Mouse (Mus musculus): Measurements from ENCODE around the gene Mcrip1.
"Not testable (repeated sequence)": the region's sequence is repeated elsewhere in the genome, so short reads cannot be mapped to it uniquely, and the experiment has no call there.

The Mcrip1 gene

DNA sequence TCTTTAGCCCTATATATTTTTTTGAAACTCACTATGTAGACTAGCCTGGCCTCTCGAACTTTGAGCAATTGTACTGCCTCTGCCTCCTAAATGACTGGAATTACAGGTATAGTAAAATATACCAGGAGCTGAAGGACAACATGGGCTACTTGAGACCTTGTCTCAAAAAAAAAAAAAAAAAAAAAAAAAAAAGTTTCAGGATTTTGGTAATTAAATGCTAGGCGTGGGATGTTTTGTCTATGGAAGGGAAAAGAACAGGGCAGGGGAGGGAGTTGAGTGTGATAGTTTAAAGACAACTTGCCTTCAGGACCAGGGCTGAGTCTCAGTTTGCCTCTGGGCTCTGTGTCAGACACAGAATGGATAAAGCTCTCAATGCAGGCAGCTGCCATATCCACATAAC lies 25.5 kb upstream of the Mcrip1 start:
- no peak for DNase-seq (ENCODE audit: low read depth, low spot score)

- no peak for DNase-seq (ENCODE audit: low read depth, low spot score)
Observed at GRCm38 (mm10) chr11:120574278-120574600, 24.7 kb upstream of the Mcrip1 start.

- DNase-seq (ENCODE audit: low read depth, low spot score) = no peak
Observed at GRCm38 (mm10) chr11:120573585-120574277, 24.2 kb upstream of the Mcrip1 start.

GRCm38 (mm10) chr11:120572752-120573584 lies 23.4 kb upstream of the Mcrip1 start, which contains the start of gene P4hb:
P4hb (minus strand) TSS chr11:120573253.
- peak; percentile 97 for DNase-seq (ENCODE audit: low read depth, low spot score)

- DNase-seq (ENCODE audit: low read depth, low spot score) = no peak
Observed at GRCm38 (mm10) chr11:120572417-120572751, 22.9 kb upstream of the Mcrip1 start.

GRCm38 (mm10) chr11:120571754-120572416 lies 22.4 kb upstream of the Mcrip1 start:
- DNase-seq (ENCODE audit: low read depth, low spot score) = no peak

GRCm38 (mm10) chr11:120571122-120571521 lies 21.6 kb upstream of the Mcrip1 start:
- no peak for DNase-seq (ENCODE audit: low read depth, low spot score)

DNA sequence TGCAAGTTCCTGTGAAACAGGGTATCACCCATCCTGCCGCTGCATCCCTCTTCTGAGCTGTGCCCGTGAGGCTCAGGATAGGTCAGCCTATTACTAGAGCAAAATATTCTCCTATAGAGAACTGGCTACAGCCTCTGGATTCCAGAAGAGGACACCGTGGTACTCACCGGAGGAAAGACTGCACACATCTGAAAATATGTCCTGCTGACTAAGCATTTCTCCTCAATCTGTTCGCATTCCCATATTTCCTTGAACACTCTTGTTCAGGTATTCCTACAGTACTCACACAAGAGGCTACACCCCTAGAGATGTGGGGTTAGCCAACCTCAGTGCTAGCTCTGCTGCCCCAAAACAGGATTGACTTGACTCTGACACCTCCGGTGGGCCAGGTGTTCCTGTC lies 18.8 kb upstream of the Mcrip1 start:
- no peak for DNase-seq (ENCODE audit: low read depth, low spot score)

- no peak for DNase-seq (ENCODE audit: low read depth, low spot score)
Observed at GRCm38 (mm10) chr11:120565114-120565513, 15.6 kb upstream of the Mcrip1 start.

DNA sequence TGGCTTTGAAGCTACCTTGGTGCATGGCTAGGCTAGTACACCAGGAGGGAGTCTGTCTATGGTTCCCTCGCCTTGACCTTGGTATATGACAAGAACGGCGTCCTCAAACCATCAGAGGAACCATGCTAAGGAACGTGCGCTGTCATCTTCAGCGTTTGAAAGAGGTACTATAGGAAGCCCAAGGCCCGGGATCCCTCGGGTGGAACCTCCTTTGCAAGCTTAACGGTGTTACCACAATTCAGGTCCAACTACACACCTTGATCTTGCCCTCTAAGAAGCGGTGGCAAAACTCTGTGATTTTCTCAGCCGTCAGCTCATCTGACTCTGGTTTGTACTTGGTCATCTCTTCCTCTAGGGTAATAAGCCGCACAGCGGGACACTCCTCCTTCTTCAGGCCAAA lies 13.4 kb upstream of the Mcrip1 start:
- no peak for DNase-seq (ENCODE audit: low read depth, low spot score)

DNA sequence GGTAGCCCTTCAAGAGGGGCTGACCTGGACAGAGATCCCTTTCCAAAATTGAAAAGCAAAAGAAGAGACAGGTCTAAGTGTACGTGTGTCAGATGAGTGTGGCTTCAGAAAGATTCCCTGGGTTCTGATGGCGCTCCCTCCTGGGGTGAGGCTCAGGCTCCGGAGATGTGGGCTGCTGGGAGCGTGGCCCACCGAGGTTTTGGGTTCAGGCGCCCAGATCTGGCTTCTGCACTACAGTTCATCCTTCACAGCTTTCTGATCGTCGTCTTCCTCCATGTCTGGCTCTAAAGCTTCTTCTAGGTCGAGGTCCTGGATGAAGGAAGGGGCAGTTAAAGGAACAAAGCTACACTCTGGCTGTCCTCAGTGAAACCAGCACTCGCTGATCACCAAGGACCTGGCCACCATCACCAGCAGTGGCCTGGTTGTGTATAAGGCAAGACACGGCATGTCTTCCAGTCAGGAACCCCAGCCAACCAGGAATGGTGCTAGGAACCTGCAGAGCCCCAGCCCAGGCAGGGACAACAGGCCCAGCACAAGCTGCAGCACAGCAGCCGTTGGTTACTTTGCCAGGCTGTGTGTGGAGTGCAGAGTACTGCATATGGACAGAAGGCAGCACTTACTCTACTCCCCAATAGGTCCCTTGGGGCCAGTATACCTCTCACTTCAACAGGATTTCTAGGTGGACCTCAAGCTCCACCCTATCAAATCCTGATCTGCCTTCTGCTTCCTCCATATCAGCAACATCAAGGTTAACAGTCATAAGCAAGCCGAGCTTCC lies 11.6 kb upstream of the Mcrip1 start:
- DNase-seq (ENCODE audit: low read depth, low spot score) = no peak

DNA sequence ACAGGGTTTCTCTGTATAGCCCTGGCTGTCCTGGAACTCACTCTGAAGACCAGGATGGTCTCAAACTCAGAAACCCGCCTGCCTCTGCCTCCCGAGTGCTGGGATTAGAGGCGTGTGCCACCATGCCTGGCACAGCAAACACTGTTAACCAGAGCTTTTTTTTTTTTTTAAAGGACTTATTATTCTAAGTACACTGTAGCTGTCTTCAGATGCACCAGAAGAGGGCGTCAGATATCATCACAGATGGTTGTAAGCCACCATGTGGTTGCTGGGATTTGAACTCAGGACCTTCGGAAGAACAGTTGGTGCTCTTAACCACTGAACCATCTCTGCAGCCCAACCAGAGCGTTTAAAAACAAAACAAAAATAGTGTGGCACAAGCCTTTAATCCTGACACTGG lies 9.3 kb upstream of the Mcrip1 start:
- DNase-seq (ENCODE audit: low read depth, low spot score) = not testable (repeated sequence)

DNA sequence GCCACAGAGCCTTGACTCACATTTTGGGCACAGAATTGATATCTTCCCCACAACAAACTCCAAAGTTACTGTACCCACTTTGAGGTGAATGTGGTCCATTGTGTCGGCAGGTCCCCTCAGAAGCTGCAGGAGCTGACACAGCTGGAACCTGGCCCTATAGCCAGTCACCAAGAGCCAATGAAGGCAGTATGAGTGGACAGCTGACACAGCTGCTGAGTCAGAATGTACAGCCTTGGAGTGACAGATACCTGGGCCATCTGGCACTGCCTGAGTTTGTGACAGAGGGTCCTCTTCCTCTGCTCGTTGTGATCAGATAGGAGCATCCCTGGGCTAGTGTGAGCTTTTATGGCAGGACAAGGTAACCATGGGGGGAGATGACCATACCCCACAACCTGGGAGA lies 5.7 kb upstream of the Mcrip1 start:
- no peak for DNase-seq (ENCODE audit: low read depth, low spot score)

GRCm38 (mm10) chr11:120554834-120555233 lies 5.3 kb upstream of the Mcrip1 start:
- DNase-seq (ENCODE audit: low read depth, low spot score) = no peak

DNA sequence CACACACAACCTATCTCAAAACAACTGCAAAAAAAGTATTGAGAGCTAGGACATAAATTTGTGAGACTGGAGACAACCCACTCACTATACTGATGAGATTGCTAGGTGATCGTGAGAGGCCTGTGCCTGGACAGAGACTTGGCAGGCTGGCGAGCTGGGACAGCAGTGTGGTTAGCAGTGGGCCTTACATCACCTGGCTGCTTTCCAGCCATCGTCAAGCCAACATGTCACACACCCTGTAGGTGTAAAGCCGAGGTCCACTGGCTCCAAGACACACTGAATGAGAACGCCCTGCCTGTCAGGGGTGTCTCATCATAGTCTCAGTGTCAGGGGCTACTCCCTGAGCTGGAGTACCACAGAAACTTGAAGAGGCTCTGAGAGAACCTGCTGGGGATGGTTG lies 3.2 kb upstream of the Mcrip1 start:
- no peak for DNase-seq (ENCODE audit: low read depth, low spot score)

DNA sequence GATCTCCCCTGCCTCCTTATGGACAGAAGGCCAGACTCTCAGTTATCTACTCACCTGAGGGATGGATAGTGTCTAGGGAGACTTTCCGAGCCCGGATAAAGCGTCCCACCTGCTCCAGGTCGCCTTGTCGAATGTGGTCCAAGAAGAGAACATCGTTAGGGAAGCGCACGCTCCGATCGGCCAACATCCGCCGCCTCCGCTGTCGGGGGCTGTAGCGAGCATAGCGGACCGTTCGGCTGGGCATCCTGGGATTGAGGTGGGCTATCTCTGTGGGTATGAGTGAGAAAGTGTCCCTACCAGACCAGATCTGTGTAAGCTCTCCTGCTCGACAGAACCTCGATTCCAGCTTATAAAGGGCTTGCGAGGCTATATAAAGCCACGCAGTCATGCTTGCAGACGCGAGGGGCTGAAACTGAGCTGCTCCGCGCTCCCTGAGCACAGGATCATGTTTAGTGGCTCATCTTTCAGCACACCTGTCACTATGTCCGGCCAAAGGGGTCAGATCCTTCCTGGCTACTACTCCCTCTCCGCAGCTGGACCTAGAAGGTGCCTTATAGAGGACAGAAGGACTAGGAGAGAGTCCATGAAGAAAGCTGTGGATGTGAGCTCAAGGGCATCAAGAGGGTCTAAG lies 1.4 kb upstream of the Mcrip1 start, which contains the start of gene Ppp1r27:
Gene Ppp1r27 (minus strand): TSS at position 323 of the 631 bp plus-strand sequence.
- DNase-seq (ENCODE audit: low read depth, low spot score) = no peak

DNA sequence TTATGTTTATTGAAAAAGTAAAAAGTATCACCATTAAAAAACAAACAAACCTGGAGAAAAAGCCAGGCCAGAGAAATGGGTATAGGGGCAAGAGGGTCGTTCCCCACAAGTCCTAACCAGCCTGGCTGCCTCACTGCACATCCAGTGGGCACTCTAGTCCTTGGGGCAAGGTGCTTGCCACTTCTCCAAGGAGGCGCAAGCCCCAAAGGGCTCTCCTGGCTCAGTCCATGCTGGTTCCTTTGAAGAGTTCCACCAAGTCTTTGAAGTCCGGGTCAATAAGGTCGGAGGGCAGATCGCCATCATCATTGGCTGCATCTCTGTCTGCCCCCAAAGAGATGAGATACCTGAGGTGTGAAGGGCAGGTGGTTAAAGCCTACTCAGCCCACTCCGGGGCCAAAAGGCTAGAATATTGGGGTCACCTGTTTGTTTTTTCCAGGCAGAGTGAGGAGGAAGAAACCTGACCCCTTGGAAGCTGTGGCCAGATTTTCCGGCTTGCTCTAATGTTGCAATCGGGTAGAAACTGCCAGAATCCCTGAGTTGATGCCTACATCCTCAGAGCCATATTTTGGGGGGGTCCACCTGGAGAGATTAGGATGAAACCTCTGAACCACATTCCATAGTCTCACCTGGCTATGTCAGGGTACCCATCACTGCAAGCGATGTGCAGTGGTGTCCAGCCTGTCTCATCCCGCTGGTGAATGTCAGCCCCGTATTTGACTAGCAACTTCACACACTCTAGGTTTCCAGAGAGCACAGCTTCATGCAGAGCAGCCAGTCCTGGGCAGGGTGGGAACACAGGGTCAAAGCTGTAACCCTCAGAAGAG lies 671 bp upstream of the Mcrip1 start:
- no peak for DNase-seq (ENCODE audit: low read depth, low spot score)

GRCm38 (mm10) chr11:120548786-120549167 lies 750 bp downstream of the Mcrip1 start:
- DNase-seq (ENCODE audit: low read depth, low spot score) = no peak

GRCm38 (mm10) chr11:120548214-120548613 lies 1.3 kb downstream of the Mcrip1 start:
- DNase-seq (ENCODE audit: low read depth, low spot score) = no peak

DNA sequence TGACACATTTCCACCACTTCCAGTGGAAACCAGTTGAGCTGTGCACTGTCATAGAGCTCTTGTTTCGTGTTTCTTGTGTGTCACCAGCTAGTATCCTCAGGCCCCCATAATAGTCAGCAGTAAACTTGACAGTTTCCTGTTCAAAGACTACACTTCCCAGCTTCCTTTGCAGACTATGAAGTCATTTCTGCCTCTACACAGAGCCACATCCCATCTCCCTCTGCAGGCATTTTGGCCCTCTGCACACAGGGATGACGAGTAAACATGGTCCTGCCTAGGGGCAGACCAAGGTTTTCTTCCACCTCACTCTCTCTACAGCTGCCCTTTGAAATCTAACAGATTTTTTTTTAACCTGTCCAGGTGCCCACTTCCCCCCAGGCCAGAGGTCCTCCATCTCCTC lies 2.1 kb downstream of the Mcrip1 start:
- no peak for DNase-seq (ENCODE audit: low read depth, low spot score)

- no peak for DNase-seq (ENCODE audit: low read depth, low spot score)
Observed at GRCm38 (mm10) chr11:120545964-120546363, 3.6 kb downstream of the Mcrip1 start.

All from retina, adult 2 months (tissue).